Mouse (Mus musculus): ENCODE data around the gene Ppp1r14b. TPM values are rescaled to one million over a fixed set of nuclear protein-coding genes. Genes with fewer than 3 reads are reported as not detected.

Gene Ppp1r14b
- polyA plus RNA-seq, 1 experiment from 2014 or later, result 288 TPM

DNA sequence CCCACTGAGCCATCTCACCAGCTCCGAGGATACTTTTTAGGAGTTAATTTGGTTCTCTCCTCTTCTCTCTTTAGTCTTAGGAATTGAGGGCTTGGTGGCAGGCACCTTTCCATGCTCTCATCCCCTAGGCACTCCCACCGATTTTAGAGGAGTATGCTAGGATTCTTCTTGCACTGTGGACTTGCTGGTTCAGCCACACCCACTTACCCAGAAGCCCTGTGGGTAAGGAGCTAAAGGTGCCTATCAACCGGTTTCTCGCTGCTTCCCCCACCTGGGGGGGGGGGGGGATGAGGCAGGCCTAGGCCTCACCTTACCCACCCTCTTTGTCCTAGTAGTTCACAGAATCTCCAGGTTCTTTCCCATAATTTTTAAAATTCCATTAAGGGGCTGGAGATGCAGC lies 27.0 kb upstream of the Ppp1r14b start:
- WGBS, result 46% methylated on average over 4 of the region's 4 CpGs
- ATAC-seq (ENCODE audit: insufficient number of reproducible peaks, insufficient read depth, low FRiP score, low TSS enrichment, low read depth), result no peak
- peaks cover 12% of the 10 kb centered on the region; the same call in 1 of the 2 replicates for H3K36me3 ChIP-seq
- H3K4me2 ChIP-seq, result no peak overlapping the region
- no peak overlapping the region for H3K4me3 ChIP-seq (replicated peaks)
- peaks cover 21% of the 10 kb centered on the region for H3K4me1 ChIP-seq (replicated peaks)
- no peaks in the 10 kb centered on the region for H3K27me3 ChIP-seq
- H3K9me3 ChIP-seq, result no peaks in the 10 kb centered on the region
- no peak overlapping the region for H3K9ac ChIP-seq (replicated peaks)
- no peak overlapping the region for H3K27ac ChIP-seq

GRCm38 (mm10) chr19:6948186-6948585 lies 26.6 kb upstream of the Ppp1r14b start:
- no peaks in the 10 kb centered on the region for H3K27me3 ChIP-seq
- H3K4me1 ChIP-seq (replicated peaks), result peaks cover 19% of the 10 kb centered on the region
- no peaks in the 10 kb centered on the region for H3K9me3 ChIP-seq
- H3K4me2 ChIP-seq, result no peak overlapping the region
- WGBS, result 75% methylated on average over 4 of the region's 4 CpGs
- no peak overlapping the region for H3K4me3 ChIP-seq (replicated peaks)
- ATAC-seq (ENCODE audit: insufficient number of reproducible peaks, insufficient read depth, low FRiP score, low TSS enrichment, low read depth), result no peak
- no peak overlapping the region for H3K9ac ChIP-seq (replicated peaks)
- H3K36me3 ChIP-seq, result peaks cover 17% of the 10 kb centered on the region; the same call in 1 of the 2 replicates
- no peak overlapping the region for H3K27ac ChIP-seq

GRCm38 (mm10) chr19:6949532-6949931 lies 25.2 kb upstream of the Ppp1r14b start:
- Histone ChIP-seq H3K27me3 (no peaks in the 10 kb centered on the region), H3K4me3 (replicated peaks) (no peak overlapping the region), H3K4me2 (0 out of 2 replicates have a peak overlapping the region, but pooled peaks have one; percentile 96), H3K9me3 (no peaks in the 10 kb centered on the region), H3K4me1 (replicated peaks) (peaks cover 19% of the 10 kb centered on the region), H3K9ac (replicated peaks) (no peak overlapping the region), H3K27ac (no peak overlapping the region), H3K36me3 (peaks cover 22% of the 10 kb centered on the region)
- WGBS, result 90% methylated on average over 5 of the region's 5 CpGs
- no peak for ATAC-seq (ENCODE audit: insufficient number of reproducible peaks, insufficient read depth, low FRiP score, low TSS enrichment, low read depth)

- Histone ChIP-seq H3K36me3 (peaks cover 26% of the 10 kb centered on the region), H3K9ac (replicated peaks) (peak overlapping the region; percentile 78; the same call in 1 of the 2 replicates), H3K9me3 (no peaks in the 10 kb centered on the region), H3K4me2 (peak overlapping the region; percentile 96), H3K4me3 (replicated peaks) (peak overlapping the region; percentile 63), H3K27me3 (no peaks in the 10 kb centered on the region), H3K27ac (peak overlapping the region; percentile 97), H3K4me1 (replicated peaks) (peaks cover 19% of the 10 kb centered on the region)
- WGBS, result 63% methylated on average over 5 of the region's 5 CpGs
- ATAC-seq (ENCODE audit: insufficient number of reproducible peaks, insufficient read depth, low FRiP score, low TSS enrichment, low read depth), result no peak
Measured at GRCm38 (mm10) chr19:6949951-6950350, 24.8 kb upstream of the Ppp1r14b start.

DNA sequence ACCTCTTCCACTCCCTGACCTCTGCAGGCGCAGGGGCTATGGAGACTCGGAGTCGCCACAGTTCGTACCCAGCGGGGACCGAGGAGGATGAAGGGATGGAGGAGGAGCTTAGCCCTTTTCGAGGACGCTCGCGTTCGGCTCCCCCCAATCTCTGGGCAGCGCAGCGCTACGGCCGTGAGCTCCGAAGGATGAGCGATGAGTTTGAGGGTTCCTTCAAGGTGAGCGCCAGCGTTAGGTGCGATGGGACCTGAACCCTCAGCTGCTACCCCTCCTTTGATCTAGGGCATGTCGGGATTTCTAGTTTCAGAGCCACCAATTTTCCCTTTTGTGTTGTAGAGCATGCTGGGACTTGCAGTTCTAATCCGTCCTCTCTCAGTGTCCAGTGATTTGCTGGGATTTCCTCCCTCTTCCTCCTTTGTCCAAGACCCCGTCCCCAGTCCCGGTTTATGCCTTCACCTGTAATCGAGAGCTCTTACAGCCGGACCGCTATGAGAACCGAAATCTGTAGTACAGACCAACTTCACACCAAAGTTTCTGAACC lies 24.1 kb upstream of the Ppp1r14b start:
- under 1% methylated on average over 28 of the region's 28 CpGs for WGBS
- peak; percentile 18; the same call in 1 of the 2 replicates for ATAC-seq (ENCODE audit: insufficient number of reproducible peaks, insufficient read depth, low FRiP score, low TSS enrichment, low read depth)

GRCm38 (mm10) chr19:6951381-6951968 lies 23.3 kb upstream of the Ppp1r14b start:
- ATAC-seq (ENCODE audit: insufficient number of reproducible peaks, insufficient read depth, low FRiP score, low TSS enrichment, low read depth), result peak; percentile 75
- WGBS, result under 1% methylated on average over 35 of the region's 35 CpGs
- H3K4me3 ChIP-seq (replicated peaks), result peak overlapping the region; percentile 63
- H3K36me3 ChIP-seq, result peaks cover 30% of the 10 kb centered on the region
- H3K9ac ChIP-seq (replicated peaks), result peak overlapping the region; percentile 78
- H3K27me3 ChIP-seq, result no peaks in the 10 kb centered on the region
- H3K4me1 ChIP-seq (replicated peaks), result peaks cover 19% of the 10 kb centered on the region
- H3K27ac ChIP-seq, result peak overlapping the region; percentile 97
- H3K9me3 ChIP-seq, result no peaks in the 10 kb centered on the region
- peak overlapping the region; percentile 96 for H3K4me2 ChIP-seq

More for the DNA sequence above, 24.1 kb upstream of the Ppp1r14b start:
- peak overlapping the region; percentile 97 for H3K27ac ChIP-seq
- peak overlapping the region; percentile 78 for H3K9ac ChIP-seq (replicated peaks)
- H3K27me3 ChIP-seq, result no peaks in the 10 kb centered on the region
- H3K4me2 ChIP-seq, result peak overlapping the region; percentile 96
- H3K4me1 ChIP-seq (replicated peaks), result peaks cover 19% of the 10 kb centered on the region
- peak overlapping the region; percentile 63 for H3K4me3 ChIP-seq (replicated peaks)
- no peaks in the 10 kb centered on the region for H3K9me3 ChIP-seq
- H3K36me3 ChIP-seq, result peaks cover 30% of the 10 kb centered on the region

- Histone ChIP-seq H3K4me1 (replicated peaks) (peaks cover 19% of the 10 kb centered on the region), H3K36me3 (peaks cover 37% of the 10 kb centered on the region), H3K4me3 (replicated peaks) (peak overlapping the region; percentile 63), H3K27me3 (no peaks in the 10 kb centered on the region), H3K9ac (replicated peaks) (peak overlapping the region; percentile 78), H3K27ac (peak overlapping the region; percentile 97), H3K4me2 (peak overlapping the region; percentile 96), H3K9me3 (no peaks in the 10 kb centered on the region)
- peak; percentile 3; the same call in 1 of the 2 replicates for ATAC-seq (ENCODE audit: insufficient number of reproducible peaks, insufficient read depth, low FRiP score, low TSS enrichment, low read depth)
- WGBS, result 3% methylated on average over 31 of the region's 31 CpGs
Measured at GRCm38 (mm10) chr19:6951994-6952711, 22.6 kb upstream of the Ppp1r14b start.

GRCm38 (mm10) chr19:6952712-6953037 lies 22.1 kb upstream of the Ppp1r14b start:
- Histone ChIP-seq H3K9me3 (no peaks in the 10 kb centered on the region), H3K9ac (replicated peaks) (0 out of 2 replicates have a peak overlapping the region, but pooled peaks have one; percentile 78), H3K4me3 (replicated peaks) (peak overlapping the region; percentile 63), H3K36me3 (peaks cover 42% of the 10 kb centered on the region), H3K4me1 (replicated peaks) (peaks cover 19% of the 10 kb centered on the region), H3K27me3 (no peaks in the 10 kb centered on the region), H3K4me2 (peak overlapping the region; percentile 96), H3K27ac (peak overlapping the region; percentile 97)
- ATAC-seq (ENCODE audit: insufficient number of reproducible peaks, insufficient read depth, low FRiP score, low TSS enrichment, low read depth), result no peak
- 12% methylated on average over 3 of the region's 3 CpGs for WGBS

GRCm38 (mm10) chr19:6954046-6954445 lies 20.7 kb upstream of the Ppp1r14b start:
- no peaks in the 10 kb centered on the region for H3K9me3 ChIP-seq
- no peak overlapping the region for H3K9ac ChIP-seq (replicated peaks)
- no peak overlapping the region for H3K27ac ChIP-seq
- WGBS, result 54% methylated on average over 9 of the region's 9 CpGs
- no peak overlapping the region for H3K4me3 ChIP-seq (replicated peaks)
- H3K36me3 ChIP-seq, result peaks cover 56% of the 10 kb centered on the region
- H3K27me3 ChIP-seq, result no peaks in the 10 kb centered on the region
- peaks cover 19% of the 10 kb centered on the region for H3K4me1 ChIP-seq (replicated peaks)
- H3K4me2 ChIP-seq, result no peak overlapping the region
- no peak for ATAC-seq (ENCODE audit: insufficient number of reproducible peaks, insufficient read depth, low FRiP score, low TSS enrichment, low read depth)

DNA sequence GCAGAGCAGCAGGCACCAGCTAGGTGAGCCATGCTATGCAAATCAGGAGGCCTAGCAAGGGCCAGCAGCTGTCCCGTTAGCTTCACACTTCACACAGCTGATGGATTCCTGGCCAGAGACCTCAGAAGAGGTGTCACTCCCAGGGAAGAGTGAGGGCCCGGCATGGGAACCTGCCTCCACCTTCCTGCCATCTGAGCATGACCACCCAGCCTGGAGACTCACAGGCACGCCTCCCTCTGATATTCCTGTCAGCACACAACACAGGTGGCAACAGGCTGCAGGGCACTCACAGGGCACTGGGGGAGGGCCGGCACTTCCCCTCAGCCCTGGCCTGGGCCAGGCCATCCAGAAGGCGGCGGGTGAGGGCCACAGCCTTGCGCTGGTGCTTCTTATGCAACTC lies 19.3 kb upstream of the Ppp1r14b start:
- Histone ChIP-seq H3K27me3 (no peaks in the 10 kb centered on the region), H3K9me3 (no peaks in the 10 kb centered on the region), H3K4me3 (replicated peaks) (no peak overlapping the region), H3K27ac (no peak overlapping the region), H3K36me3 (peaks cover 70% of the 10 kb centered on the region), H3K9ac (replicated peaks) (no peak overlapping the region), H3K4me2 (no peak overlapping the region), H3K4me1 (replicated peaks) (peaks cover 11% of the 10 kb centered on the region)
- WGBS, result 73% methylated on average over 7 of the region's 7 CpGs
- ATAC-seq (ENCODE audit: insufficient number of reproducible peaks, insufficient read depth, low FRiP score, low TSS enrichment, low read depth), result no peak

- Histone ChIP-seq H3K36me3 (peaks cover 75% of the 10 kb centered on the region), H3K27me3 (no peaks in the 10 kb centered on the region), H3K4me2 (no peak overlapping the region), H3K4me1 (replicated peaks) (peaks cover 11% of the 10 kb centered on the region), H3K9me3 (no peaks in the 10 kb centered on the region), H3K27ac (no peak overlapping the region), H3K9ac (replicated peaks) (no peak overlapping the region), H3K4me3 (replicated peaks) (no peak overlapping the region)
- ATAC-seq (ENCODE audit: insufficient number of reproducible peaks, insufficient read depth, low FRiP score, low TSS enrichment, low read depth), result no peak
- WGBS, result 77% methylated on average over 10 of the region's 10 CpGs
Measured at GRCm38 (mm10) chr19:6956461-6956860, 18.3 kb upstream of the Ppp1r14b start.
